Mouse (Mus musculus): ENCODE data around the gene Ptprm. TPM values are rescaled to one million over a fixed set of nuclear protein-coding genes. Genes with fewer than 3 reads are reported as not detected.

Gene Ptprm
- polyA plus RNA-seq, 1 experiment: 28.1 TPM

DNA sequence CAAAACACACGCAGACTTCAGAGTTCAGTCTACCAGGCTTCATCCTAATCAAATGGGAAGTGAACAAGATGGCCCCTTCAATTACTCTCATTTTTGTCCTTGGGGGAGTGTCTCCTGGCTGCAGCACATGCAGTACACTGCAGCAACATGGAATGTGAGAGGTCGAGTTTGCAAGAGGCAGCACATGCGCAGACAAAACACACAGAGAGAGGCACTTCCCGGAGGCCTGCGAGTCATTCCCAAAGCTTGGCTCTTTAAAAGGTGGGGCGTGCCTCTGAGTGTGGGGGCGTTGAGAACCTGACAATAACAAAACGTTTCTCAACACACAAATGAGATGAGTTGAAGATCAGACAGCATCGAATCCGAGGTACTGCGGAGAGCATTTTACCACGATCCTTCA is 215.3 kb downstream of the Ptprm start:
- Histone ChIP-seq H3K27ac (ENCODE audit: insufficient read depth, low read length) (no peak overlapping the region), H3K4me3 (ENCODE audit: insufficient read depth, low read length) (no peak overlapping the region), H3K4me1 (ENCODE audit: control insufficient read depth, insufficient read depth, low read length) (0 out of 2 replicates have a peak, but pooled peaks cover 3% of the 10 kb centered on the region)
- TF ChIP-seq CTCF (IDR thresholded peaks at IDR 0.05; ENCODE audit: borderline replicate concordance, insufficient read depth, low read length) (no peak), POLR2A (IDR thresholded peaks at IDR 0.05; ENCODE audit: low read depth, low read length) (no peak)

DNA sequence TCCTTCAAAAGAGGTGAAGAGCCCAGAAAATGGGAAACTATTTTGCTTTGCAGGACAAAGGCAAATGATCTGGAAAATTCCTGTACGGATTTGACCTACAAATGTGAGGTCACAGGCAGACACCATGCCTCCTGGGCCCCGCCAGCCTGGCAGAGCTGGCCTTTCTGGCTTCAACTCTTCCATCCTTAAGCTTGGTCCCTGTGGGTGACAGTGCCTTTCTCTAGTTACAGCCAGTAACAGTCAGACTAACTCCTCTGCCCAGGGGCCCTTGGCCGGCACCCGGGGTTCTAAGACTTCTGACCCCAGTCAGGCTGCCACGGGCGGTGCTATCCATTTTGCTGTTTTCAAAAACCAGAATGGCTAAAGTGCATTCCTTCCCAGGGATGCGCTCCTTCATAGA is 217.4 kb downstream of the Ptprm start:
- Histone ChIP-seq H3K4me1 (ENCODE audit: control insufficient read depth, insufficient read depth, low read length) (peaks cover 7% of the 10 kb centered on the region), H3K4me3 (ENCODE audit: insufficient read depth, low read length) (no peak overlapping the region), H3K27ac (ENCODE audit: insufficient read depth, low read length) (no peak overlapping the region)
- TF ChIP-seq POLR2A (IDR thresholded peaks at IDR 0.05; ENCODE audit: low read depth, low read length) (no peak), CTCF (IDR thresholded peaks at IDR 0.05; ENCODE audit: borderline replicate concordance, insufficient read depth, low read length) (no peak)

DNA sequence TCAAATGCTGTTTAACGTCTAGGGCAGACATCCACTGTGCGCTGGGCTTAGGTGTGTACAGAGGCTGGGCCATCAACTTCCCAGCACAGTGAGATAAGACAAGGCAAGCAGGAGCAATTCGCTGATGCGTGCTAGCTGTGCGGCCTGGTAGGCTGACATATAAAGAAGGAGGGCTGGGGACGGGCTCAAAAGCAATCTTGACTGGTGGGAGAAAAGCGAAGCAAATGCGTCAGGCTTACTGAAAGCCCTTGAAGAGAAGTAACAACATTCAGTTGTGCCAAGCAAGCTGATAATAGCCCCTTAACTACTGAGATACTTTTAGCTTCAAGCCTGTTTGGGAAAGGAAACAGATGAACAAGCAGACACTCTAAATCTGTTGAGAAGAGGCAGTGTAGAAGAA is 217.8 kb downstream of the Ptprm start:
- H3K27ac ChIP-seq (ENCODE audit: insufficient read depth, low read length): no peak overlapping the region
- H3K4me3 ChIP-seq (ENCODE audit: insufficient read depth, low read length): no peak overlapping the region
- TF ChIP-seq CTCF (IDR thresholded peaks at IDR 0.05; ENCODE audit: borderline replicate concordance, insufficient read depth, low read length): no peak
- TF ChIP-seq POLR2A (IDR thresholded peaks at IDR 0.05; ENCODE audit: low read depth, low read length): no peak
- H3K4me1 ChIP-seq (ENCODE audit: control insufficient read depth, insufficient read depth, low read length): peaks cover 7% of the 10 kb centered on the region

DNA sequence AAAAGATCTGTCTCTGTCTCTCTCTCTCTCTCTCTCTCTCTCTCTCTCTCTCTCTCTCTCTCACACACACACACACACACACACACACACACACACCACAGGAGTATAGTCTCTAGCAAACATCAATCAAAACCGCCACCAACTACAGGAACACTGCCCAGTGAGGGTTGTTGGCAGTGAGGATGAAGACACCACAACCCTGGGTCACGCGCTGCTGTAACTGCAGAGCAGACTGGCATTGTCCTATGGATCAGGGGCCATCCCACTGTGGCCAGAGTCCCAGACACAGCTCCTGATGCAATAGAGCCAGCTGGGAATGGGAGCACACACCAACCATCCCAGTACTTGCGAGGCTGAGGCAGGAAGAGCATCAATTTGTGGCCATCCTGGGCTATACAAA is 220.0 kb downstream of the Ptprm start:
- TF ChIP-seq CTCF (IDR thresholded peaks at IDR 0.05; ENCODE audit: borderline replicate concordance, insufficient read depth, low read length) (no peak), POLR2A (IDR thresholded peaks at IDR 0.05; ENCODE audit: low read depth, low read length) (no peak)
- H3K4me3 ChIP-seq (ENCODE audit: insufficient read depth, low read length): no peak overlapping the region
- no peak overlapping the region for H3K27ac ChIP-seq (ENCODE audit: insufficient read depth, low read length)
- peaks cover 7% of the 10 kb centered on the region for H3K4me1 ChIP-seq (ENCODE audit: control insufficient read depth, insufficient read depth, low read length)

GRCm38 (mm10) chr17:67133440-67134103 is 220.7 kb downstream of the Ptprm start:
- Histone ChIP-seq H3K4me3 (ENCODE audit: insufficient read depth, low read length) (no peak overlapping the region), H3K4me1 (ENCODE audit: control insufficient read depth, insufficient read depth, low read length) (peaks cover 4% of the 10 kb centered on the region), H3K27ac (ENCODE audit: insufficient read depth, low read length) (peak overlapping the region; percentile 1; the same call in 1 of the 2 replicates)
- TF ChIP-seq CTCF (IDR thresholded peaks at IDR 0.05; ENCODE audit: borderline replicate concordance, insufficient read depth, low read length): no peak
- TF ChIP-seq POLR2A (IDR thresholded peaks at IDR 0.05; ENCODE audit: low read depth, low read length): no peak

DNA sequence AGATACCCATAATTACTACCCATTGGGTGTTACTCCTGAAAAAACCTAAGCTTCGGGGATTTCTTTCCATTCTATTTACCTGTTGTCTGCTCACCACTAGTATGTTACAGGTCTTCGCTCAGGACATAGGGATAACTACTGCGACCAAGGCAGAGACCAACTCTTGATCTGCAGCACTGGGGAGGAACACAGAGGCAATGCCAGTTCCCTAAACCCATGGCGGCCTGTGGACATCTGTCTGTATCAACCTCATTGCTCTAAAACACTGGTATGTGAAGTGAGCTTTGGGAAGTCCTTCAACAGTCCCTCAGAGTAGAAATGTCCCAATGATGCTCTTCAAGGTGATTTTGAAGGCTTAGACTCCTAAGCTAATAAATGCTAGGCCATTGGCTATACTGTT is 221.2 kb downstream of the Ptprm start:
- H3K27ac ChIP-seq (ENCODE audit: insufficient read depth, low read length): no peak overlapping the region
- no peak overlapping the region for H3K4me3 ChIP-seq (ENCODE audit: insufficient read depth, low read length)
- peaks cover 4% of the 10 kb centered on the region for H3K4me1 ChIP-seq (ENCODE audit: control insufficient read depth, insufficient read depth, low read length)
- TF ChIP-seq CTCF (IDR thresholded peaks at IDR 0.05; ENCODE audit: borderline replicate concordance, insufficient read depth, low read length) (no peak), POLR2A (IDR thresholded peaks at IDR 0.05; ENCODE audit: low read depth, low read length) (no peak)

GRCm38 (mm10) chr17:67127530-67127929 is 226.7 kb downstream of the Ptprm start:
- Histone ChIP-seq H3K27ac (ENCODE audit: insufficient read depth, low read length) (no peak overlapping the region), H3K4me3 (ENCODE audit: insufficient read depth, low read length) (no peak overlapping the region), H3K4me1 (ENCODE audit: control insufficient read depth, insufficient read depth, low read length) (peaks cover 25% of the 10 kb centered on the region)
- TF ChIP-seq CTCF (IDR thresholded peaks at IDR 0.05; ENCODE audit: borderline replicate concordance, insufficient read depth, low read length): no peak
- TF ChIP-seq POLR2A (IDR thresholded peaks at IDR 0.05; ENCODE audit: low read depth, low read length): no peak

- TF ChIP-seq POLR2A (IDR thresholded peaks at IDR 0.05; ENCODE audit: low read depth, low read length): no peak
- no peak for TF ChIP-seq CTCF (IDR thresholded peaks at IDR 0.05; ENCODE audit: borderline replicate concordance, insufficient read depth, low read length)
- Histone ChIP-seq H3K4me1 (ENCODE audit: control insufficient read depth, insufficient read depth, low read length) (peaks cover 25% of the 10 kb centered on the region), H3K4me3 (ENCODE audit: insufficient read depth, low read length) (no peak overlapping the region), H3K27ac (ENCODE audit: insufficient read depth, low read length) (peak overlapping the region; percentile 67)
Measured at GRCm38 (mm10) chr17:67125596-67125995, 228.7 kb downstream of the Ptprm start.

DNA sequence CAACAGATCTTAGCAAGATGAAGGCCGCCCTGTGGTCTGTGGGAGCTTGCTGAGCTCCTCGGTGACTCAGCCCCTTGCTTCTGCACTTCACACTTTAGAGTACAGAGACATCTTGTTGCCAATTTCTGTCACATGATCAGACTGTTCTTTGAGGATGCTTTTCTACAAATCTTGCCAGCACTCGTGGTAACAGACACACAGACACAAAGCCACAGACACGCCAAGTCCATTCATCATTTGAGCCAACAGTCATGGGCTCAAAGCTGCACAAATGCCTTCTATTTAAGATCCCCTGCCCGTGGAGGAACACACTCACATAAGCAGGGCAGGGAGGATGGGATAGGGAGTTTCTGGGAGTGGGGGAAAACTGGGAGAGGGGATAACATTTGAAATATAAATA is 230.0 kb downstream of the Ptprm start:
- Histone ChIP-seq H3K4me3 (ENCODE audit: insufficient read depth, low read length) (no peak overlapping the region), H3K4me1 (ENCODE audit: control insufficient read depth, insufficient read depth, low read length) (peaks cover 25% of the 10 kb centered on the region), H3K27ac (ENCODE audit: insufficient read depth, low read length) (peak overlapping the region; percentile 75)
- TF ChIP-seq POLR2A (IDR thresholded peaks at IDR 0.05; ENCODE audit: low read depth, low read length) (no peak), CTCF (IDR thresholded peaks at IDR 0.05; ENCODE audit: borderline replicate concordance, insufficient read depth, low read length) (no peak)

DNA sequence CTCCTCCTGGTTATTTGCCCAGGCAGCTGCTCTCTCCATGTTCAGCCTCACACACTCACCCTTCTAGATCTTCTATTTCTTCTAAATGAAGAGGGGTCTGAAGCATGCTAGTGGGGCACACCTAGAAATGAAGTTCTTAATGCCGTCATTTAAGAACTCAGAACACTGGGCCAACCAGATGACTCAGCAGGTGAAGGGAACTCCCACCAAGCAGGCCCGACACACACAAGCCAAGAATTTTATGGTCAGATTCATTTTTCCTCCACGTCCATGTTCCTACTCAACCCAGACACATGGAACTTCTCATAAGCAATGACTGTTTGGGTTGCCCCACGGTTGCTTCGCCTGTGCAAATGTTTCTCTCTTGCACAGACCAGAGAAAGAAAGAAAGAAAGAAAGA is 230.5 kb downstream of the Ptprm start:
- no peak overlapping the region for H3K4me3 ChIP-seq (ENCODE audit: insufficient read depth, low read length)
- peak overlapping the region; percentile 75 for H3K27ac ChIP-seq (ENCODE audit: insufficient read depth, low read length)
- TF ChIP-seq CTCF (IDR thresholded peaks at IDR 0.05; ENCODE audit: borderline replicate concordance, insufficient read depth, low read length) (no peak), POLR2A (IDR thresholded peaks at IDR 0.05; ENCODE audit: low read depth, low read length) (no peak)
- peaks cover 25% of the 10 kb centered on the region for H3K4me1 ChIP-seq (ENCODE audit: control insufficient read depth, insufficient read depth, low read length)

All from embryonic fibroblast, embryonic 13.5 days (primary cell).